Mouse (Mus musculus): ENCODE results near the gene Map3k5. TPM values are rescaled to one million over a fixed set of nuclear protein-coding genes. Genes with fewer than 3 reads are reported as not detected.

The Map3k5 gene
- polyA plus RNA-seq, 1 experiment from 2014 or later = 1.9 TPM

DNA sequence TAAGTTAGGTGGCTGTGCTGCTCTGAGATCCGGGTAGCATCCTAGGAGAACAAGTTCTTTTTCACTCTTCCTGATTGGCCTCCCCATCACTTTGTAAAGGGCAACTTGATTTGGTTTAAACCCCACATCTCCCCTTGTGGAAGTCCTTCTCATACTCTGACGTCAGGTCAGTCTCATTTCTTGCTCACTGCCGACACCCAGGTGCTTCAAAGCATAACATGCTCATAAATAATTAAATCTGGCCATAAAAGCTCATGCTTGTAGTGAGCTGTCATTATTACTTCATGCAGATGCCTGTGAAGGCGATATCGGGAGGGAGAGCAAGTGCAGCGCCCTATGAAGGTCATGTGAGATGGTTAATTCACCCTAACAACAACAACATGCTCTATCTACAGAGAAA is 87.0 kb downstream of the Map3k5 start:
- Histone ChIP-seq H3K4me1 (no peaks in the 10 kb centered on the region), H3K9ac (no peak overlapping the region), H3K4me2 (no peak overlapping the region), H3K36me3 (no peaks in the 10 kb centered on the region), H3K27me3 (no peaks in the 10 kb centered on the region), H3K9me3 (no peaks in the 10 kb centered on the region), H3K27ac (no peak overlapping the region), H3K4me3 (no peak overlapping the region)
- ATAC-seq (ENCODE audit: borderline replicate concordance, extremely low read depth, low FRiP score, low TSS enrichment) = no peak
- 83% methylated on average over 6 of the region's 6 CpGs for WGBS

DNA sequence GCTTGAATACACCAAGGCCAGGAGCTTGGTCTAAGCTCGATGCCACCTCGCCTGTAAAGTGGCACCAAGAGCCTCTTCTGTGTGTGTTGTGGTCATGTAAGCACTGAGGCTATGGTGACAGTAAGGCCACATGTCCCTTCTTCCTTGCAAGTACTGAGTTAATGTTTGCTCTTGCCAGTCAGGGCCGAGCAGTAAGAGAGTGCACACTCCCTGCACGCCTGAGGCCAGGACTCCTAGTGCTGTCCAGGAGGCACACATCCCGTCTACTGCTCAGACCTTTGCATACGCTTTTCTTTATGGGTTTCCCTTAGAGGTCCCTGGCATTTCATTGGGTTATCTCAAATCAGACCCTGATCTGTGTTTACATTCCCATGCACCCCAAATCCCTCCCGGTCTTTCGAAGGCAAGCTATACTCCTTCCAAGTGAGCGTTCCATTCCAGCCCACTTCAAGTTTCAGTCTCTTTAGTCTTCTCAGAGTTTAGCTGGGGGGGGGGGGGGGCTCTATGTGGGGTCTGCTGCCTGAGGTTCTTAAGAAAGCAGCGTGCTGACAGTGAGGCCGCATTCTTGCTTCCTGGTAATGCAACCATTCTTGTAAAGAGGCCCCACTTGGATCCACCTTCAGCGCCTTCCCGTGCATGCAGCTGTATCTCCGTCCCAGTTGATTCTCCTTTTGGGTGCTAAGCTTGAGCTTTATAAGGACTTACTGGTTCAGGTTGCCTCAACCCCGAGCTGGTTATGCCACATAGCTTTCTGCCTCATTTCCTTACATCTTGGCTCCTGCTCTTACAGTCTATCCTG is 87.6 kb downstream of the Map3k5 start:
- H3K36me3 ChIP-seq = no peaks in the 10 kb centered on the region
- ATAC-seq (ENCODE audit: borderline replicate concordance, extremely low read depth, low FRiP score, low TSS enrichment) = no peak
- whole genome bisulfite sequencing = 63% methylated on average over 15 of the region's 15 CpGs

GRCm38 (mm10) chr10:20022608-20023340 is 88.5 kb downstream of the Map3k5 start:
- ATAC-seq (ENCODE audit: borderline replicate concordance, extremely low read depth, low FRiP score, low TSS enrichment) = no peak
- WGBS = 59% methylated on average over 10 of the region's 10 CpGs

More for the DNA sequence above, 87.6 kb downstream of the Map3k5 start:
- H3K27ac ChIP-seq = no peak overlapping the region
- no peaks in the 10 kb centered on the region for H3K4me1 ChIP-seq
- no peak overlapping the region for H3K4me2 ChIP-seq
- no peaks in the 10 kb centered on the region for H3K9me3 ChIP-seq
- no peak overlapping the region for H3K9ac ChIP-seq
- H3K27me3 ChIP-seq = no peaks in the 10 kb centered on the region
- no peak overlapping the region for H3K4me3 ChIP-seq

GRCm38 (mm10) chr10:20023524-20023923 is 89.3 kb downstream of the Map3k5 start:
- no peak overlapping the region for H3K4me2 ChIP-seq
- H3K4me3 ChIP-seq = no peak overlapping the region
- H3K9me3 ChIP-seq = no peaks in the 10 kb centered on the region
- no peaks in the 10 kb centered on the region for H3K27me3 ChIP-seq
- H3K27ac ChIP-seq = no peak overlapping the region
- no peak for ATAC-seq (ENCODE audit: borderline replicate concordance, extremely low read depth, low FRiP score, low TSS enrichment)
- H3K9ac ChIP-seq = no peak overlapping the region
- 72% methylated on average over 10 of the region's 10 CpGs for whole genome bisulfite sequencing
- H3K4me1 ChIP-seq = no peaks in the 10 kb centered on the region
- H3K36me3 ChIP-seq = no peaks in the 10 kb centered on the region

More at GRCm38 (mm10) chr10:20022608-20023340, 88.5 kb downstream of the Map3k5 start:
- H3K4me1 ChIP-seq = no peaks in the 10 kb centered on the region
- H3K9me3 ChIP-seq = no peaks in the 10 kb centered on the region
- H3K4me3 ChIP-seq = no peak overlapping the region
- H3K4me2 ChIP-seq = no peak overlapping the region
- H3K36me3 ChIP-seq = no peaks in the 10 kb centered on the region
- no peak overlapping the region for H3K27ac ChIP-seq
- no peak overlapping the region for H3K9ac ChIP-seq
- H3K27me3 ChIP-seq = no peaks in the 10 kb centered on the region

- H3K27me3 ChIP-seq = no peaks in the 10 kb centered on the region
- H3K4me1 ChIP-seq = no peaks in the 10 kb centered on the region
- 94% methylated on average over 10 of the region's 10 CpGs for WGBS
- H3K36me3 ChIP-seq = no peaks in the 10 kb centered on the region
- no peak for ATAC-seq (ENCODE audit: borderline replicate concordance, extremely low read depth, low FRiP score, low TSS enrichment)
- no peak overlapping the region for H3K4me3 ChIP-seq
- H3K9ac ChIP-seq = no peak overlapping the region
- no peaks in the 10 kb centered on the region for H3K9me3 ChIP-seq
- H3K4me2 ChIP-seq = no peak overlapping the region
- no peak overlapping the region for H3K27ac ChIP-seq
Measured at GRCm38 (mm10) chr10:20024891-20025290, 90.6 kb downstream of the Map3k5 start.

DNA sequence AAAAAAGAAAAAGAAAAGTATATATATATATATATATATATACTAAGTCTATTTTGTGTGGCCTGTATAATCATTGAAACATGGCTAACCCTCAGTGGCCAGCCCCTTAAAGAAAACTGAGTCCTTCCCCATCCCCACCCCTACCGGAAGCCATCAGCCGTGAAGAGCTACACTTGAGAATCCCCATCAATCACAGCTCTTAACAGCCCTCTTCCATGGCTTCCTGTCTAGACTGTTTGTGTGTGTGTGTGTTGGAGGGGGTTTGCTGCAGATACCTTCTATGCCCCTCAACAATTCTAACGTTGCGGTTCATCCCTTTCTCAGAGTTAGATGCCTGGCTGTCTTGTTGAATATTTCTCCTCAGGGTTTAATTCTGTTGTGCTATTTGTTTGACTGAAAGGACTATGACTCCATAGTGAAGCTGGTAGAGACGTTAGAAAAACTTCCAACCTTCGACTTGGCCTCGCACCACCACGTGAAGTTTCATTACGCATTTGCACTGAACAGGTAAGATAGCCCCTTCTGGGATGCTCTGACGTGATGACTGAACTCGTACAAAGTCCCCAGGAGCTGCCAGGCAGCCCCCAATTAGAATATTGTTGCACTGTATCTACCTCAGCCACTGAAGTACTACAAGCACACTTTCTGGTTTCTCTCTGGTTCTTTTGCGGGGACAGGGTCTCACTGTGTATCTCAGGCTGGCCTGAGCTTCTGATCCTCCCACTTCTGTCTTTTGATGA is 91.7 kb downstream of the Map3k5 start:
- WGBS = 57% methylated on average over 12 of the region's 12 CpGs
- Histone ChIP-seq H3K9ac (no peak overlapping the region), H3K36me3 (no peaks in the 10 kb centered on the region), H3K27me3 (no peaks in the 10 kb centered on the region), H3K4me3 (no peak overlapping the region), H3K4me1 (no peaks in the 10 kb centered on the region), H3K9me3 (no peaks in the 10 kb centered on the region), H3K27ac (no peak overlapping the region), H3K4me2 (no peak overlapping the region)
- no peak for ATAC-seq (ENCODE audit: borderline replicate concordance, extremely low read depth, low FRiP score, low TSS enrichment)

- 89% methylated on average over 1 of the region's 1 CpGs for WGBS
- Histone ChIP-seq H3K4me1 (no peaks in the 10 kb centered on the region), H3K4me2 (no peak overlapping the region), H3K27me3 (no peaks in the 10 kb centered on the region), H3K4me3 (no peak overlapping the region), H3K9me3 (no peaks in the 10 kb centered on the region), H3K9ac (no peak overlapping the region), H3K36me3 (no peaks in the 10 kb centered on the region), H3K27ac (no peak overlapping the region)
- ATAC-seq (ENCODE audit: borderline replicate concordance, extremely low read depth, low FRiP score, low TSS enrichment) = no peak
Measured at GRCm38 (mm10) chr10:20030703-20031102, 96.4 kb downstream of the Map3k5 start.

DNA sequence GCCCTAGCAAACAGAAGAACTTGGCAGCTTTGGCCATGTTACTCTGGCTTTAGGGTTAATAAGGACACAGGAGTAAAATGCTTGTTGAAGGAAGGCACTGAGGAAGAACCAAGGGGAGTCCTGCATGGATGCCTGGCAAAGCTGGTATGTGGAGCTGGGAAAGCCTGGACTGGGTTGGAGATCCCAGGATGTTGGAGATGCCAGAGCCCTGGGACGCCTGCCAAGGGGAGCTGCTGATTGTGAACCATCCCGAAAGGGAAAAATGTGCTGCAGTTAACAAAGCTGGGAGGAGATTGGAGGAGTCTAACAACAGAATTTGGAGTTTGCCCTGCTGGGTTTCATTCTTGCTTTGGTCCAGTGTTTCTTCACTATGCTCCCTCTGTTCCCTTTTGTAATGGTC is 97.7 kb downstream of the Map3k5 start:
- Histone ChIP-seq H3K9ac (no peak overlapping the region), H3K4me1 (no peaks in the 10 kb centered on the region), H3K9me3 (no peaks in the 10 kb centered on the region), H3K27ac (no peak overlapping the region), H3K4me2 (no peak overlapping the region), H3K36me3 (no peaks in the 10 kb centered on the region), H3K4me3 (no peak overlapping the region), H3K27me3 (no peaks in the 10 kb centered on the region)
- 46% methylated on average over 2 of the region's 2 CpGs for WGBS
- peak; percentile 27; the same call in 1 of the 2 replicates for ATAC-seq (ENCODE audit: borderline replicate concordance, extremely low read depth, low FRiP score, low TSS enrichment)

DNA sequence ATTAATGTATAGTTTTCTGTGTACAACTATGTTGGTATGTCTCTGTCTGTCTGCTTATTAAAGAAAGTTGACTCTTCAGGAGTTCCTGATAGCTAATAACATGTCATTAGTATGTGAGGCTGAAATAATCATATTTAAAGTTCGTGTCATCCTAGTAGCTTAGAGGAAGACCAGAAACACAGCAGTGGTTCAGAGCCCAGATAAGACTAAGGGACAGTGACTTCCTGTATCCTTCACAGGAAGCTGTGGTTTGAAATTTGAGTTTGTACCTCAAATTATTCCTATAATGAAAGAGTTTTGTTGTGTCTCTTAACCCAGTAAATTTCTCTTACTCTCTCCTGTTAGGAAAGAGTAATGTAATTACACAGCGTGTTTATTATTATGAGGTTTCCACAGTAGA is 102.1 kb downstream of the Map3k5 start:
- no peak for ATAC-seq (ENCODE audit: borderline replicate concordance, extremely low read depth, low FRiP score, low TSS enrichment)
- Histone ChIP-seq H3K27ac (no peak overlapping the region), H3K36me3 (no peaks in the 10 kb centered on the region), H3K9me3 (no peaks in the 10 kb centered on the region), H3K4me3 (no peak overlapping the region), H3K4me2 (no peak overlapping the region), H3K9ac (no peak overlapping the region), H3K27me3 (no peaks in the 10 kb centered on the region), H3K4me1 (no peaks in the 10 kb centered on the region)
- 75% methylated on average over 2 of the region's 2 CpGs for WGBS

DNA sequence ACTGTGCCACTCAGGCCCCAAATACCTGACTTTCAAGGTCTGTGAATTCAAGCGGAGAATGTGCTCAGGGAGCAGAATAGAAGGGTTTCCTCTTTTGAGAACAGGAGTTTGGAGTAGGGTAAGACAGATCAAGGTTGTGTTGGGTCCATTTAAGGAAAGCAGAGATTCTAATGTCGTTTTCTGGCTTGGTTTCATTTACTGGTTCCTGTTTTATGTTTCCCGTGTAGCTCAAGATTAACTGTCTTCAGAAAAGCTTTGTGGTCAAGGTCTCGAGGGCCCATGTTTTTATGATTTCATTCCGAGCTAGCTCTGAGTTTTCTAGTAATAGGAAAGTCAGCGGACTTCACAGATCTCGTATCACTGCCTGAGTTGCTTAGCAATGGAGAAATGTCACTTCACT is 102.6 kb downstream of the Map3k5 start:
- Histone ChIP-seq H3K9ac (no peak overlapping the region), H3K36me3 (no peaks in the 10 kb centered on the region), H3K27me3 (no peaks in the 10 kb centered on the region), H3K4me2 (no peak overlapping the region), H3K4me1 (no peaks in the 10 kb centered on the region), H3K4me3 (no peak overlapping the region), H3K27ac (no peak overlapping the region), H3K9me3 (no peaks in the 10 kb centered on the region)
- no peak for ATAC-seq (ENCODE audit: borderline replicate concordance, extremely low read depth, low FRiP score, low TSS enrichment)
- WGBS = 76% methylated on average over 7 of the region's 7 CpGs

- no peak for ATAC-seq (ENCODE audit: borderline replicate concordance, extremely low read depth, low FRiP score, low TSS enrichment)
- no peaks in the 10 kb centered on the region for H3K4me1 ChIP-seq
- no peak overlapping the region for H3K27ac ChIP-seq
- H3K4me3 ChIP-seq = no peak overlapping the region
- no peak overlapping the region for H3K9ac ChIP-seq
- no peaks in the 10 kb centered on the region for H3K36me3 ChIP-seq
- WGBS = 88% methylated on average over 3 of the region's 3 CpGs
- no peak overlapping the region for H3K4me2 ChIP-seq
- no peaks in the 10 kb centered on the region for H3K9me3 ChIP-seq
- no peaks in the 10 kb centered on the region for H3K27me3 ChIP-seq
Measured at GRCm38 (mm10) chr10:20039531-20039930, 105.3 kb downstream of the Map3k5 start.

- H3K4me3 ChIP-seq = no peak overlapping the region
- no peak overlapping the region for H3K9ac ChIP-seq
- 42% methylated on average over 7 of the region's 7 CpGs for WGBS
- H3K36me3 ChIP-seq = no peaks in the 10 kb centered on the region
- H3K4me1 ChIP-seq = no peaks in the 10 kb centered on the region
- H3K27ac ChIP-seq = no peak overlapping the region
- no peak for ATAC-seq (ENCODE audit: borderline replicate concordance, extremely low read depth, low FRiP score, low TSS enrichment)
- no peaks in the 10 kb centered on the region for H3K9me3 ChIP-seq
- no peak overlapping the region for H3K4me2 ChIP-seq
- H3K27me3 ChIP-seq = no peaks in the 10 kb centered on the region
Measured at GRCm38 (mm10) chr10:20040116-20040515, 105.8 kb downstream of the Map3k5 start.

All from lung, embryonic 15.5 days (tissue).